Mouse (Mus musculus) ES-E14 (cell line): ENCODE measurements around the gene Unc5b.

ENCODE experiments used
- ZC3H11A ChIP-seq: IDR thresholded peaks from 2 replicates; pipeline ENCODE4 v1.6.1; 2012; ENCODE audit warnings: low read depth, mild to moderate bottlenecking, inconsistent platforms, low read length, borderline replicate concordance
- ZNF384 ChIP-seq: IDR thresholded peaks from 2 replicates; pipeline ENCODE4 v1.6.1; 2012; ENCODE audit warnings: low read depth, low read length, inconsistent platforms

DNA sequence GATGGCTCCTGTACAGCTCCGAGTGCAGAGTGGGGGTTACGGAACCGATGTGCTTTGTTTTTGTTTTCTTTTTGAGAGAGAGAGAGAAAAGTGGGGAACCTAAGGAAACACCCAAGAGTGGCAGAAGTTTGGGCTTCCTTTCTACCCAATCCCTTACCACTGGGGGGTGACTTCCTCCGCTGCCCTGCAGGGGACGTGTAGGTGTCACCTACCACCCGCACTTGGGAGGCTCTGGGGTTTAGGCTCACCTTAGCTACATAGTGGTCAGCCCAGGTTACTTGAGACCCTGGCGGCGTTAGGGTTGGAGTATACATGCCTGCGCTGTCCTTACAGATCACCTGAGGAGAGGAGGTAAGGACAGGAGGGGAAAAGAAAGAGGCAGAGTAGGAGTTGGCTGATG lies 78.1 kb downstream of the Unc5b start:
- TF ChIP-seq ZC3H11A (no peak), ZNF384 (no peak)
